Mouse (Mus musculus) neural tube, embryonic 10.5 days (tissue): ENCODE results near the gene Fam111a.

Experiments
- DNase-seq: peaks from one replicate; pipeline ENCODE4 v3.0.0-alpha.2; 2017; ENCODE audit warnings: low spot score; ENCODE audit errors: extremely low spot score

Fam111a gene

DNA sequence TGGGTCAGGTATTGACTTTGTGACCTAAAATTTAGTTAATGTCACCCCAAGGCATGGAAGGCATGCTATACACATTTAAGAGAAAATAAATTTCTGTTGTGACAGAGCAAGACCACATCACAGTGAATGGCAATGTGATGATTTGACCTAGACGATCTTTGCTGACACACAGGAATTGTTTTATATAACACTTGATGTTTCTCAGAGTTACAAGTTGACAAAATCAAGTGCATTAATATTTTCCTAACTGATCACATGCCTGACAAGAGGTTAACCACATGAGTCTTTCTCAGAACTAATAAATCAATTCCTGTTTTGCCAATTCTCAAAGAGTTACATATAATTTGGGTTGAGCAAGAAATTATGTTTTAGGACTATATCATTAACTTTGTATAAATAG lies 68.1 kb downstream of the Fam111a start:
- DNase-seq = no peak

GRCm38 (mm10) chr19:12633176-12633575 lies 87.6 kb downstream of the Fam111a start, which contains the start of gene Glyat:
Gene Glyat, plus strand, starts transcription at chr19:12633308.
- no peak for DNase-seq

- DNase-seq = no peak
These were observed 88.7 kb downstream of the Fam111a start for GRCm38 (mm10) chr19:12634259-12634658.

GRCm38 (mm10) chr19:12634963-12635362 lies 89.4 kb downstream of the Fam111a start:
- no peak for DNase-seq

DNA sequence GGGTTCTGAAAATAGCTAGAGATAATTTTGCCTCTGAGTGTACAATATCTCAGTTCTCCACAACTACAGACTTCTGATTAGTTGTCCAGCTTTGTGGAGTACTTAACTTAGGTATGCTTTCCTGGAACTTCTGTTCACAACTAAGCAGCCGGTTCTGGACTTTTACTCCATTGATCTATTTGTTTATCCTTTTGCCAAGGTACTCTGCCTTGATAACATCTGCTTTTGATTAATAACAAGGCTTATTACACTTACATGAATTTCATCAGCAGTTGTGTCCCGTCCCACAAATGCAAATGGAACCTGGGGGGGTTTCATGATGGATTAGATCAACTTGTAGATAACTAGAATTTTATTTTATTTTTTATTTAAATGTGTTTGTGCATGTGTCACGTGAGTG lies 91.3 kb downstream of the Fam111a start:
- no peak for DNase-seq

DNA sequence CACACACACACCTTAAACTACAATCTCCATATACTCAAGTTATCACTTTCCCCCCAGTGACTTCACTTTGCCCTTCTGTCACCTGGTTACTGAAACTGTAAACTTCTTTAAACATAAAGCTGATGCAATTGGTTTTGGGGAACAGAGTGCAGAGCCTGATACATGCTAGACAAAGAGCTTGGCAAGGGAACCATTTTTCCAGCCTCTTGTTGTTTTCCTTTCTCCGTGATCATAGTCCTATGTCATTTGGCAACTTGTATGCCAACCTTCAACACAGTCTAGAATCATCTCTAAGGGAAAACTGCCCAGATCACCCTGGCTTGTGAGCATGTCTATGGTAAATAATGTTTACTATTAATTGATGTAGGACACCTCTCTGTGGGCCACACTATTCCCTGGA lies 92.5 kb downstream of the Fam111a start:
- no peak for DNase-seq
